14 mouse cellular contexts compared by ENCODE assay signal in genomic region chr2:32891278-32891677, GRCm38 (mm10). TPM values are rescaled to one million over a fixed set of nuclear protein-coding genes. Genes with fewer than 3 reads are reported as not detected.
DNase-seq lines count a peak whose midpoint lies in the region; ATAC-seq and TF ChIP-seq lines count a peak whose summit lies in the region.
"Had no signal": no experiment of that assay in that cellular context is flagged by ENCODE, and none has a peak within 500 bp of the region (broad histone marks: within the 10 kb centered on the region; RNA-seq: fewer than 3 reads in every experiment).

No protein-coding gene starts in this region.

- H3K4me1 ChIP-seq in heart, embryonic 13.5 days, result peaks cover 90% of the 10 kb centered on the region
- H3K4me1 ChIP-seq in liver, embryonic 11.5 days (replicated peaks; ENCODE audit: control insufficient read depth, insufficient read depth, low read length), result peaks cover 55% of the 10 kb centered on the region
- H3K4me1 ChIP-seq in liver, postnatal 0 days (ENCODE audit: insufficient read depth), result peaks cover 33% of the 10 kb centered on the region
- H3K4me1 ChIP-seq in lung, embryonic 14.5 days (ENCODE audit: insufficient read depth), result peaks cover 17% of the 10 kb centered on the region
- peaks cover 17% of the 10 kb centered on the region for H3K4me1 ChIP-seq in stomach, postnatal 0 days (replicated peaks; ENCODE audit: control insufficient read depth, insufficient read depth)

- peaks cover 27% of the 10 kb centered on the region for H3K36me3 ChIP-seq in heart, embryonic 13.5 days
- no peaks in the 10 kb centered on the region for H3K36me3 ChIP-seq in liver, embryonic 11.5 days (ENCODE audit: control insufficient read depth, insufficient read depth, low read length)
- H3K36me3 ChIP-seq in liver, postnatal 0 days (replicated peaks; ENCODE audit: insufficient read depth, low read length), result no peaks in the 10 kb centered on the region
- peaks cover 11% of the 10 kb centered on the region for H3K36me3 ChIP-seq in lung, embryonic 14.5 days (ENCODE audit: insufficient read depth)
- H3K36me3 ChIP-seq in stomach, postnatal 0 days (ENCODE audit: control insufficient read depth, insufficient read depth, low read length), result peaks cover 2% of the 10 kb centered on the region; the same call in 1 of the 2 replicates
- H3K36me3 ChIP-seq: neural tube, embryonic 12.5 days had no signal

- H3K27me3 ChIP-seq in heart, embryonic 13.5 days (replicated peaks), result no peaks in the 10 kb centered on the region
- no peaks in the 10 kb centered on the region for H3K27me3 ChIP-seq in liver, embryonic 11.5 days (replicated peaks; ENCODE audit: control insufficient read depth, insufficient read depth, low read length)
- no peaks in the 10 kb centered on the region for H3K27me3 ChIP-seq in liver, postnatal 0 days (ENCODE audit: insufficient read depth, low read length)
- no peaks in the 10 kb centered on the region for H3K27me3 ChIP-seq in lung, embryonic 14.5 days (ENCODE audit: insufficient read depth, low read length)
- no peaks in the 10 kb centered on the region for H3K27me3 ChIP-seq in stomach, postnatal 0 days (ENCODE audit: control insufficient read depth, insufficient read depth, low read length)
- H3K27me3 ChIP-seq: neural tube, embryonic 12.5 days had no signal

- no peaks in the 10 kb centered on the region for H3K9me3 ChIP-seq in heart, embryonic 13.5 days
- H3K9me3 ChIP-seq in liver, embryonic 11.5 days (ENCODE audit: control insufficient read depth, low read length), result no peaks in the 10 kb centered on the region
- H3K9me3 ChIP-seq in liver, postnatal 0 days (ENCODE audit: low read length), result no peaks in the 10 kb centered on the region
- H3K9me3 ChIP-seq in lung, embryonic 14.5 days (ENCODE audit: low read depth, low read length), result no peaks in the 10 kb centered on the region
- no peaks in the 10 kb centered on the region for H3K9me3 ChIP-seq in stomach, postnatal 0 days (ENCODE audit: control insufficient read depth, low read length)
- H3K9me3 ChIP-seq: neural tube, embryonic 12.5 days had no signal

- WGBS in heart, embryonic 13.5 days, result 26% methylated on average over 9 of the region's 9 CpGs
- 45% methylated on average over 9 of the region's 9 CpGs for WGBS in liver, embryonic 11.5 days
- WGBS in liver, postnatal 0 days (ENCODE audit: insufficient replicate concordance), result 48% methylated on average over 9 of the region's 9 CpGs
- WGBS in lung, embryonic 14.5 days, result 42% methylated on average over 9 of the region's 9 CpGs
- 41% methylated on average over 9 of the region's 9 CpGs for WGBS in stomach, postnatal 0 days

- H3K4me3 ChIP-seq in heart, embryonic 13.5 days, result no peak overlapping the region
- no peak overlapping the region for H3K4me3 ChIP-seq in liver, embryonic 11.5 days (ENCODE audit: low read depth, low read length)
- H3K4me3 ChIP-seq in liver, postnatal 0 days (ENCODE audit: low read depth, low read length), result no peak overlapping the region
- no peak overlapping the region for H3K4me3 ChIP-seq in lung, embryonic 14.5 days (ENCODE audit: low read depth, low read length)
- H3K4me3 ChIP-seq in stomach, postnatal 0 days (ENCODE audit: low read depth, low read length), result no peak overlapping the region
- H3K4me3 ChIP-seq: neural tube, embryonic 12.5 days had no signal

- no peak for TF ChIP-seq EP300 in liver, postnatal 0 days (IDR thresholded peaks at IDR 0.05; ENCODE audit: low read depth)
- TF ChIP-seq EP300 in stomach, postnatal 0 days (optimal IDR thresholded peaks at IDR 0.05), result no peak

- ATAC-seq in heart, embryonic 13.5 days (ENCODE audit: extremely low read depth, insufficient number of reproducible peaks, low FRiP score, low TSS enrichment), result no peak
- no peak for ATAC-seq in liver, embryonic 11.5 days (replicated peaks; ENCODE audit: low FRiP score)
- ATAC-seq in liver, postnatal 0 days, result no peak
- no peak for ATAC-seq in lung, embryonic 14.5 days (ENCODE audit: insufficient read depth)
- no peak for ATAC-seq in stomach, postnatal 0 days (ENCODE audit: low FRiP score, low TSS enrichment)
- ATAC-seq: midbrain, embryonic 16.5 days had no signal

- H3K9ac ChIP-seq in heart, embryonic 13.5 days, result 0 out of 2 replicates have a peak overlapping the region, but pooled peaks have one; percentile 21
- no peak overlapping the region for H3K9ac ChIP-seq in liver, embryonic 11.5 days (ENCODE audit: low read depth, low read length)
- no peak overlapping the region for H3K9ac ChIP-seq in liver, postnatal 0 days (replicated peaks)
- no peak overlapping the region for H3K9ac ChIP-seq in lung, embryonic 14.5 days
- no peak overlapping the region for H3K9ac ChIP-seq in stomach, postnatal 0 days (ENCODE audit: low read length)
- H3K9ac ChIP-seq: hindbrain, embryonic 14.5 days; neural tube, embryonic 12.5 days had no signal

- no peak for DNase-seq in heart, postnatal 14 days
- DNase-seq in liver, embryonic 11.5 days (ENCODE audit: low spot score), result no peak
- DNase-seq in liver, postnatal 0 days, result no peak
- DNase-seq in lung, embryonic 14.5 days, result no peak
- DNase-seq in stomach, postnatal 0 days (ENCODE audit: low spot score), result no peak
- no peak for DNase-seq in left cerebral cortex, adult 18-20 months (ENCODE audit: low spot score in 2 of 2)
- DNase-seq: adrenal gland, postnatal 25 days; cerebellum, adult 9-11 months; gastrocnemius, postnatal 36 days; kidney, postnatal 25 days had no signal

- peak overlapping the region; percentile 40 for H3K27ac ChIP-seq in heart, embryonic 13.5 days (replicated peaks)
- H3K27ac ChIP-seq in liver, embryonic 11.5 days (ENCODE audit: low read depth, low read length), result no peak overlapping the region; the same call in 1 of the 2 replicates
- H3K27ac ChIP-seq in liver, postnatal 0 days (ENCODE audit: low read depth), result no peak overlapping the region
- 0 out of 2 replicates have a peak overlapping the region, but pooled peaks have one; percentile 2 for H3K27ac ChIP-seq in lung, embryonic 14.5 days (ENCODE audit: low read depth)
- H3K27ac ChIP-seq in stomach, postnatal 0 days (replicated peaks), result peak overlapping the region; percentile 56; the same call in 1 of the 2 replicates
- H3K27ac ChIP-seq: hindbrain, embryonic 14.5 days; neural tube, embryonic 12.5 days had no signal

- no peak overlapping the region for H3K4me2 ChIP-seq in heart, embryonic 13.5 days
- peak overlapping the region; percentile 8; the same call in 1 of the 2 replicates for H3K4me2 ChIP-seq in liver, embryonic 11.5 days
- no peak overlapping the region for H3K4me2 ChIP-seq in liver, postnatal 0 days (ENCODE audit: low read depth, low read length)
- H3K4me2 ChIP-seq in lung, embryonic 14.5 days, result no peak overlapping the region
- H3K4me2 ChIP-seq in stomach, postnatal 0 days (replicated peaks; ENCODE audit: low read depth), result no peak overlapping the region
- H3K4me2 ChIP-seq: hindbrain, embryonic 14.5 days; neural tube, embryonic 12.5 days had no signal

- no peak for TF ChIP-seq CTCF in liver, postnatal 0 days (IDR thresholded peaks at IDR 0.05; ENCODE audit: low read depth)
- no peak for TF ChIP-seq CTCF in lung, embryonic 14.5 days (IDR thresholded peaks at IDR 0.05; ENCODE audit: low read depth)
- TF ChIP-seq CTCF in stomach, postnatal 0 days (IDR thresholded peaks at IDR 0.05; ENCODE audit: low read depth), result no peak

- intact Hi-C loops in heart, postnatal 14 days (cut with DNase I), result no loop called here

RNA-seq across cellular contexts. Expression of gene Fam129b, which starts 15.4 kb away (rescaled TPM):
- polyA plus RNA-seq in heart, embryonic 13.5 days (2015; fragmentation: Nextera tagmentation; extraction: Ambion mirVana), result 46.4 and 47.1 TPM in 2 replicates
- total RNA-seq in heart, postnatal 14 days (2021), result 10 to 100 TPM; 31.2 to 33.4 TPM
- polyA plus RNA-seq in liver, embryonic 11.5 days (2014; fragmentation: Nextera tagmentation; extraction: Ambion mirVana), result 11.1 and 11.9 TPM in 2 replicates
- 5.2 and 5.9 TPM in 2 replicates for polyA plus RNA-seq in liver, postnatal 0 days (2015; fragmentation: Nextera tagmentation; extraction: Ambion mirVana)
- polyA plus RNA-seq in lung, embryonic 14.5 days (2014; fragmentation: Nextera tagmentation; extraction: Ambion mirVana), result 41.2 and 46.5 TPM in 2 replicates
- 90.7 and 101 TPM in 2 replicates for polyA plus RNA-seq in stomach, postnatal 0 days (2015; fragmentation: Nextera tagmentation; extraction: Ambion mirVana)
- 10 to 100 TPM; 29.6 to 35.3 TPM for total RNA-seq in left cerebral cortex, adult 18-20 months (2021)

RNA-seq across cellular contexts. Expression of gene Stxbp1, which starts 44.2 kb away (rescaled TPM):
- 23.6 and 24.8 TPM in 2 replicates for polyA plus RNA-seq in heart, embryonic 13.5 days (2015; fragmentation: Nextera tagmentation; extraction: Ambion mirVana)
- 10 to 100 TPM; 19.5 to 22.7 TPM for total RNA-seq in heart, postnatal 14 days (2021)
- 11.8 and 12.0 TPM in 2 replicates for polyA plus RNA-seq in liver, embryonic 11.5 days (2014; fragmentation: Nextera tagmentation; extraction: Ambion mirVana)
- 2.1 and 2.3 TPM in 2 replicates for polyA plus RNA-seq in liver, postnatal 0 days (2015; fragmentation: Nextera tagmentation; extraction: Ambion mirVana)
- polyA plus RNA-seq in lung, embryonic 14.5 days (2014; fragmentation: Nextera tagmentation; extraction: Ambion mirVana), result 20.7 and 22.2 TPM in 2 replicates
- polyA plus RNA-seq in stomach, postnatal 0 days (2015; fragmentation: Nextera tagmentation; extraction: Ambion mirVana), result 9.3 and 9.5 TPM in 2 replicates
- total RNA-seq in left cerebral cortex, adult 18-20 months (2021), result 1,000 to 10,000 TPM in 1 of 2 experiments, 100 to 1,000 TPM in 1; 951 to 1,006 TPM

Comparison
In these comparisons a context has a peak if more than half of its experiments do, and no peak if none do; other contexts are left out.
1. H3K27ac ChIP-seq: peak in heart, embryonic 13.5 days (single experiment), lung, embryonic 14.5 days (single experiment) and stomach, postnatal 0 days (single experiment); none in liver, embryonic 11.5 days (single experiment) and liver, postnatal 0 days (single experiment).